Mouse (Mus musculus) kidney, adult 11 months (tissue): ENCODE data around the gene Lix1l.
"Not testable (repeated sequence)": the region's sequence is repeated elsewhere in the genome, so short reads cannot be mapped to it uniquely, and the experiment has no call there.

Experiments used
- DNase-seq: peaks from one replicate; pipeline ENCODE4 v3.0.0; 2022

Lix1l gene

GRCm38 (mm10) chr3:96593374-96593773 is 7.6 kb upstream of the Lix1l start:
- DNase-seq: peak; percentile 48

- peak; percentile 95 for DNase-seq
Measured at GRCm38 (mm10) chr3:96593790-96594560, 7.0 kb upstream of the Lix1l start, which contains the start of gene Polr3gl. Gene Polr3gl (minus strand): TSS chr3:96594181.

GRCm38 (mm10) chr3:96594851-96595250 is 6.1 kb upstream of the Lix1l start:
- no peak for DNase-seq

GRCm38 (mm10) chr3:96595661-96596060 is 5.3 kb upstream of the Lix1l start:
- DNase-seq: no peak

GRCm38 (mm10) chr3:96596228-96596707 is 4.7 kb upstream of the Lix1l start, which contains the start of gene Ankrd34a:
Gene Ankrd34a (plus strand): TSS chr3:96596636.
- DNase-seq: peak; percentile 22

DNA sequence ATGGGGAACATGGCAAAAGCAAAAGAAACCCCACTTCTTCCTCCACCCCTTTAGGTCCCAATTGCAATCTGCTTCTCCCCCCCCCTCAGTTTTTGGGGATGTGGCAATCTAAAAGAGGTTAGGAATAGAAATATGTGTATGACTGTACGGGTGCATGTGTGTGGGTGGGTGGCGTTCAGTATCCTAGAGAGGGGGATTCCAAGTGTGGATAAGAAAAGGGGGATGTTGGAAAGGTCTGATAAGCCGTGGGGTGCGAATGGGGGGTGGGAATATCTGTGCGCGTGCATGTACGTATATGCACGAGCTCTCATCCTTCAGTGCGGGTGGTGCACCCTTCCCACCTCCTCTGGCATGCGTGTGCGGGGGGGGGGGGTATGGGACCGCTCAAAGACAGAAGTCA is 4.1 kb upstream of the Lix1l start:
- DNase-seq: no peak

DNA sequence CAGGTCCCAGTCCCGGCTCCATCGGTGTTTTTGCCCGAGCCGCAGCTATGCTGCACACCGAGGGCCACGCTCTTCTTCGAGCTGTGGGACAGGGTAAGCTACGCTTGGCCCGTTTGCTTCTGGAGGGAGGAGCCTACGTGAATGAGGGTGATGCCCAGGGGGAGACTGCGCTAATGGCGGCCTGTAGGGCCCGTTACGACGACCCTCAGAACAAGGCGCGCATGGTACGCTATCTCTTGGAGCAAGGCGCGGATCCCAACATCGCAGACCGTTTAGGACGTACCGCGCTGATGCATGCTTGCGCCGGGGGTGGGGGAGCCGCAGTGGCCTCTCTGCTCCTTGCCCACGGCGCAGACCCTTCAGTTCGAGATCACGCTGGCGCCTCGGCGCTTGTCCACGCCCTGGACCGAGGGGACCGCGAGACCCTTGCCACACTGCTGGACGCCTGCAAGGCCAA is 3.5 kb upstream of the Lix1l start:
- no peak for DNase-seq

DNA sequence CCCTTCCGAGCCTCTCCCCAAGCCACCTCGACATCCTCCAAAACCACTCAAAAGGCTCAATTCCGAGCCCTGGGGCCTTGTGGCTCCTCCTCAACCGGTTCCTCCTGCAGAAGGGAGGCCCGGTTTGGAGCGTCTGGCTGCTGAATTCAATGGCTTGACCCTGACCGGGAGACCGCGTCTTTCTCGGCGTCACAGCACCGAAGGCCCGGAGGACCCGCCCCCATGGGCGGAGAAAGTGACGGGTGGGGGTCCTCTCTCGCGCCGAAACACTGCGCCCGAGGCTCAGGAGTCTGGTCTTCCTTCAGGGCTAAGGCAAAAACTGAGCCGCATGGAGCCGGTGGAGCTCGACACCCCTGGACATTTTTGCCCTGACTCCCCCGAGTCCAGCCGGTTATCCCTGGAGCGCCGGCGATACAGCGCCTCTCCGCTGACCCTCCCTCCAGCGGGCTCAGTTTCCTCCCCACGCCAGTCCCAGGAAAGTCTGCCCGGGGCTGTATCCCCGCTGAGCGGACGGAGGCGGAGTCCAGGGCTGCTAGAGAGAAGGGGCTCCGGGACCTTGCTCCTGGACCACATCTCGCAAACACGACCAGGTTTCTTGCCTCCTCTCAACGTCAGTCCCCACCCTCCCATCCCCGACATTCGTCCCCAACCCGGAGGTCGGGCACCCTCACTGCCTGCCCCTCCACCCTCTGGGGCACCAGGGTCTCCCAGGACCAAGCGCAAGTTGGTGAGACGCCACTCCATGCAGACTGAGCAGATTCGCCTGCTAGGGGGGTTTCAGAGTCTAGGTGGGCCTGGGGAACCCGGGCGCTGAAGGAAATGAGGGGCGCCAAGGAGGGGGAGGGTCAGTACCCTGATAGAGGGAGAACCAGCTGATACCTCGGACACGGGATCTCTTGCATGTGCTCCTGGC is 2.5 kb upstream of the Lix1l start:
- DNase-seq: peak; percentile 47

DNA sequence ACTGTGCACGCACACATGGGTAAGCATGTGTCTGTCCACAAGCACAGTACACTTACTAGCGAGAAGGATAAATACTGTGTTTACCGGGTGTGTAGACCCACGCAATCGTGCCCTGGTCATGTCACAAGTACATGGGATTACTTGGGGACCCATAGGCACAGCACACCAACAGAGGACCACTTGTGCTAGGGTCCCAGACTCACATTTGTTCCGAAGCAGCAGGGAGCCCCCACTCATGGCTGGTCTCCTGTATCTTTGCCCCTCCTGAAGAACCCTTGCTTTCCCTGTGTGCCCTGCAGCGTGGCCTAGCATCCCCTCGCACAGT is 1.9 kb upstream of the Lix1l start:
- DNase-seq: no peak

- no peak for DNase-seq
Measured at GRCm38 (mm10) chr3:96599411-96599810, 1.5 kb upstream of the Lix1l start.

DNA sequence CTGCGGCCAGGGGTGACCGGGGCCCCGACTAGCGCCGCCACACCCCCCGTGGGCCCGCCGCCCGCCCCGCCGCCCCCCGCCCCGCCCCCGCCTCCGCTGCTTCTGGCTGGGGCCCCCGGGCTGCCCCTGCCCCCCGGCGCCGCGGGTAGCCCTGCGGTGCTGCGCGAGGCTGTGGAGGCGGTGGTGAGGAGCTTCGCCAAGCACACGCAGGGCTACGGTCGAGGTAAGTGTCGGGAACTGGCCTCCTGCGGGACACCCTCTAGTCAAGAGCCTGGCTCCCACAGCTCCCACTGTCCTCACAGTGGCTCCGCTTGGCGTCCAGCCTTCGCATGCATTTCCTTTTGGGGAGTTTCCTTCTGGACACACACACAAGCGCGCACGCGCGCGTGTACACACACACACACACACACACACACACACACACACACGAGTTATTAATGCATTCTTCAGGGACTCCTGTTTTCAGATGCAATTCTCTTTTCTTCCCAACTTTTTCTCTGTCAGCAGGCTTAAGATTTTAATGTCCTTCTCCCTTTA is 370 bp downstream of the Lix1l start:
- peak; percentile 54 for DNase-seq

DNA sequence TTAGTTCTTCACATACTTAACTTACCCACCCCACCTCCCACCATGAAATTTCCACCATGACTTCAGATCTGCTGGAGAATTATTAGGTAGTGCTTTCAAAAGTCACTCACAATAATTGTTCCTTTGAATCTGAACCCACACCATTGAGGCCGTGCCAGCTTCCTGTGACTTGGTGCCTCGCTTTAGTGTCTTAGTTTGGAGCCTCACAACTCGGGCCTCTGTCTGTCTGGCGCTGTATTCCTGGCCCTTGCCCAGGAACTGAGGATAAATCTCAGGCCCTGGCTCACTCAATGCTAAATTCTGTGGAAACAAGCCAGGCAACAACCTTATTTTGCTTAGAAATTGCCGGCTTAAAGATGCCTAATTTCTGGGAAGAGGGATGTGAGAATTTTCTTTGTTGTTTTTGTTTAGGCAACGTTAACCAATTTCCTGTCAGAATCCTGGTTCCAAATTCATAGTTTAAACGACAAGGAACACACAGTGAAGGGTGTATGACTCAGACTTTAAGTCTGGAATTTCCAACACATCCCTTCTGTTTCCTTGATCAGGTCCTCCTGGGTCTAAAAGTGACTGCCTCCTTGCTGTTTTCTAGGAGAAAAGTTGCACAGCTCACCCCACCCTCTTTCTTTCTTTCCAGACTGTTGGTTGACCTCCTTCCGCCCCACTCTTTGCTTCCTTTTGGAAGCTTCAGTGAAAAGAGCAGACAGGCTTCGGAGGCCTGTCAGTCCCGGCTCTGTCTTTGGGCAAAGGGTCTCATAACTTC is 1.2 kb downstream of the Lix1l start:
- DNase-seq: peak; percentile 14

- no peak for DNase-seq
Measured at GRCm38 (mm10) chr3:96602704-96603084, 1.7 kb downstream of the Lix1l start.

GRCm38 (mm10) chr3:96603311-96603710 is 2.4 kb downstream of the Lix1l start:
- DNase-seq: no peak

DNA sequence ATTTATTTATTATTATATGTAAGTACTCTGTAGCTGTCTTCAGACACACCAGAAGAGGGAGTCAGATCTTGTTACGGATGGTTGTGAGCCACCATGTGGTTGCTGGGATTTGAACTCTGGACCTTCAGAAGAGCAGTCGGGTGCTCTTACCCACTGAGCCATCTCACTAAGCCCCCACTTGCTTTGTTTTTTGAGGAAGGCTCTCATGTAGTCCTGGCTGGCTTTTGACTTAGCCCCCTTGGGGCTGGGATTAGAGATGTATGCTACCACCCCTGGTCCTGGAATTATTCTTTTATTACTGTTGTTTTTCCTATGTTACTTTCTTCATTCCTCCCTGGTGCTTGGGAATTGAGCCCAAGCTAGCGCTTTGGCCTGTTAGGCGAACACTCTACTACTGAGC is 5.1 kb downstream of the Lix1l start:
- DNase-seq: not testable (repeated sequence)

DNA sequence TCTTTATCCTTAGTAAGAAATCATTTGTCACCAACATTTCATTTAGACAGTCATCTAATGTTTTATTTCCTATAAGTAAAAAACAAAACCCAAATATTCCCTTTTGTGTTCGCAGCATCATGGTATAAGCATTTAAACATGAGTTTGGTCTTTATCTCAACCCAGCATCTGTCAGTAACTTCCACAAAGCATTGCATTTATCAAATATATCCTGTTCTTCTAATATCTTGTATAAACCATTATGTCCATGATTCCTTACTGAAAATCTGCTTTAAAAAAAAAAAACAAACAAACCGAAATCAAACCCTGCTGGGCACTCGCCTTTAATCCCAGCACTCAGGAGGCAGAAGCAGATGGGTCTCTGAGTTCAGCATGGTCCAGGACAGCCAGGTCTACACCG is 5.7 kb downstream of the Lix1l start:
- no peak for DNase-seq

- no peak for DNase-seq
Measured at GRCm38 (mm10) chr3:96617941-96618340, 17.0 kb downstream of the Lix1l start.

DNA sequence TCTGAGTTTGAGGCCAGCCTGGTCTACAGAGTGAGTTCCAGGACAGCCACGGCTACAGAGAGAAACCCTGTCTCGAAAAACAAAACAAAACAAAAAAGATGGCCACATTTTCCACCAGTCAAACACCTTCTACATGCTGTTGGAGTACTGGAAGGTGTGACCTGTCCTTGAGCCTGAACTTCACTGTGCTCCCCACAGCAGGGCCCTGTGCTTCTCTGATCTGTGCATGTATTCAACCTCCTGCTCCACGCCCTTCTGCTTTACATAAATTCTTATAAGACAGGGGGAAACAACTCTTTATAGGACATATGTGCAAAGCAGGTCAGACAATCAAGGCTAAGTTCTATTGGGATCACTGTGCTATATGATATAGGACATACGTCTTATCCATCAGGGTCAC is 22.3 kb downstream of the Lix1l start:
- no peak for DNase-seq

- peak; percentile 95 for DNase-seq
Measured at GRCm38 (mm10) chr3:96629729-96630600, 29.0 kb downstream of the Lix1l start, which contains the start of gene Rbm8a. Gene Rbm8a (plus strand): TSS chr3:96629933.

DNA sequence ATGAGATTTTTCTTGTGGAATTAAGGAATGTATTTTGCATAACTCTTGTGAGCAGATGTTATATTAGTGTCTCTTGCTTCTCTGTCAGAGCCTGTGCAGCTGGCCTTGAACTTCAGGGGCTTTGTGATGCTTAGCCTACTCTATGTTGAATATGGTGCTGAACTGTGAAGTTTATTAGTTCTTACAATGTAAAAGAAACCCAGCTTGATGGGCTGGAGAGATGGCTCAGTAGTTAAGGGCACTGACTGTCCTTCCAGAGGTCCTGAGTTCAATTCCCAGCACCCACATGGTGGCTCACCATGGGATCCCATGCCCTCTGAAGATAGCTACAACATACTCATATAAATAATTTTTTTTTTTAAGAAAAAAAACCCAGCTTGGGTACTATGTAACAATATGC is 31.1 kb downstream of the Lix1l start:
- DNase-seq: no peak

GRCm38 (mm10) chr3:96634015-96634414 is 33.1 kb downstream of the Lix1l start:
- DNase-seq: no peak
